Mouse (Mus musculus) midbrain, embryonic 10.5 days (tissue): ENCODE results near the gene Hyal4. TPM values are rescaled to one million over a fixed set of nuclear protein-coding genes. Genes with fewer than 3 reads are reported as not detected.

Source experiments
- polyA plus RNA-seq: library from polyadenylated mRNA; unstranded; fragments of >200 nt; fragmentation: Nextera tagmentation; extraction: Ambion mirVana; gene quantifications from 2 replicates; pipeline ENCODE4 v1.2.1, GENCODE M21; 2016

Gene Hyal4
- polyA plus RNA-seq, 1 experiment from 2014 or later, result not detected

Other genes starting within 250 kb of the Hyal4 start
- 0.07 and 0.09 TPM in 2 replicates for gene Iqub, start 233.3 kb upstream of the Hyal4 start, polyA plus RNA-seq
- 247 and 264 TPM in 2 replicates for gene Ndufa5, start 220.3 kb upstream of the Hyal4 start, polyA plus RNA-seq
- gene Asb15, start 220.2 kb upstream of the Hyal4 start, polyA plus RNA-seq, result not detected in 2 replicates
- 0.15 TPM in 1 of 2 replicates, not detected in the other for gene Lmod2, start 150.6 kb upstream of the Hyal4 start, polyA plus RNA-seq
- gene Wasl, start 83.3 kb upstream of the Hyal4 start, polyA plus RNA-seq, result 60.9 and 62.0 TPM in 2 replicates
- not detected in 2 replicates for gene Hyal6, start 15.1 kb upstream of the Hyal4 start, polyA plus RNA-seq
- not detected in 2 replicates for gene Spam1, start 42.9 kb downstream of the Hyal4 start, polyA plus RNA-seq
- gene Hyal5, start 109.7 kb downstream of the Hyal4 start, polyA plus RNA-seq, result not detected in 2 replicates
- 1.3 and 1.4 TPM in 2 replicates for gene Tmem229a, start 208.0 kb downstream of the Hyal4 start, polyA plus RNA-seq